Mouse (Mus musculus) megakaryocyte, embryonic 14.5 days (primary cell): ENCODE measurements around the gene Rapsn. TPM values are rescaled to one million over a fixed set of nuclear protein-coding genes. Genes with fewer than 3 reads are reported as not detected.

Experiments
- H3K27me3 ChIP-seq: replicated peaks from 2 replicates; pipeline ENCODE3; 2012; ENCODE audit warnings: inconsistent platforms
- H3K36me3 ChIP-seq: replicated peaks from 2 replicates; pipeline ENCODE3; 2012; ENCODE audit warnings: low read length, inconsistent platforms, mixed read lengths
- H3K4me1 ChIP-seq: 2 replicates; pipeline ENCODE4 v1.6.1; 2012; ENCODE audit warnings: inconsistent platforms
- H3K4me3 ChIP-seq: replicated peaks from 2 replicates; pipeline ENCODE3; 2012; ENCODE audit warnings: moderate library complexity, mild to moderate bottlenecking, inconsistent platforms
- H3K9me3 ChIP-seq: 2 replicates; pipeline ENCODE4 v1.6.1; 2012; ENCODE audit warnings: inconsistent platforms
- FLI1 ChIP-seq: IDR thresholded peaks from 2 replicates; pipeline ENCODE4 v1.6.1; 2012; ENCODE audit warnings: low read length, inconsistent platforms, mixed read lengths
- GATA1 ChIP-seq: IDR thresholded peaks from 3 replicates; pipeline ENCODE4 v1.6.1; 2012; ENCODE audit warnings: mixed read lengths, low read length, inconsistent platforms, borderline replicate concordance
- polyA plus RNA-seq: library from polyadenylated mRNA; stranded (reverse); fragments of >175 nt; gene quantifications from 2 replicates; pipeline ENCODE4 v1.2.3, GENCODE M21; 2012; ENCODE audit warnings: low replicate concordance; ENCODE audit not compliant: insufficient read depth

Gene Rapsn
- polyA plus RNA-seq, 1 experiment: 10.3 TPM

- Histone ChIP-seq H3K4me3 (peak overlapping the region; percentile 91), H3K36me3 (no peaks in the 10 kb centered on the region), H3K27me3 (no peaks in the 10 kb centered on the region), H3K4me1 (peaks cover 69% of the 10 kb centered on the region), H3K9me3 (no peaks in the 10 kb centered on the region)
- TF ChIP-seq GATA1: no peak
- TF ChIP-seq FLI1: no peak
These were observed 43.0 kb downstream of the Rapsn start for GRCm38 (mm10) chr2:91078314-91079025.

GRCm38 (mm10) chr2:91079026-91079384, 43.6 kb downstream of the Rapsn start:
- H3K4me1 ChIP-seq: peaks cover 75% of the 10 kb centered on the region
- H3K4me3 ChIP-seq: peak overlapping the region; percentile 91
- H3K27me3 ChIP-seq: no peaks in the 10 kb centered on the region
- TF ChIP-seq FLI1 (no peak), GATA1 (no peak)
- H3K9me3 ChIP-seq: no peaks in the 10 kb centered on the region
- H3K36me3 ChIP-seq: no peaks in the 10 kb centered on the region

- H3K27me3 ChIP-seq: no peaks in the 10 kb centered on the region
- no peaks in the 10 kb centered on the region for H3K9me3 ChIP-seq
- H3K4me1 ChIP-seq: peaks cover 81% of the 10 kb centered on the region
- TF ChIP-seq GATA1 (no peak), FLI1 (no peak)
- no peaks in the 10 kb centered on the region for H3K36me3 ChIP-seq
- peak overlapping the region; percentile 59 for H3K4me3 ChIP-seq
These were observed 45.5 kb downstream of the Rapsn start for GRCm38 (mm10) chr2:91080784-91081513.

GRCm38 (mm10) chr2:91081775-91082695, 46.6 kb downstream of the Rapsn start, which contains the start of gene Spi1:
Gene Spi1, plus strand, starts transcription at chr2:91082390.
- TF ChIP-seq GATA1 (no peak), FLI1 (no peak)
- no peaks in the 10 kb centered on the region for H3K36me3 ChIP-seq
- H3K9me3 ChIP-seq: no peaks in the 10 kb centered on the region
- peak within 1 kb of the TSS; percentile 87 for H3K4me3 ChIP-seq
- H3K4me1 ChIP-seq: peaks cover 89% of the 10 kb centered on the region
- no peaks in the 10 kb centered on the region for H3K27me3 ChIP-seq

- Histone ChIP-seq H3K4me1 (peaks cover 95% of the 10 kb centered on the region), H3K9me3 (no peaks in the 10 kb centered on the region), H3K27me3 (no peaks in the 10 kb centered on the region), H3K4me3 (peak overlapping the region; percentile 87), H3K36me3 (no peaks in the 10 kb centered on the region)
- peak; percentile 88 for TF ChIP-seq FLI1
- TF ChIP-seq GATA1: no peak
These were observed 47.4 kb downstream of the Rapsn start for GRCm38 (mm10) chr2:91082844-91083243.

GRCm38 (mm10) chr2:91083366-91083940, 48.0 kb downstream of the Rapsn start:
- Histone ChIP-seq H3K9me3 (no peaks in the 10 kb centered on the region), H3K27me3 (no peaks in the 10 kb centered on the region), H3K4me1 (peaks cover 95% of the 10 kb centered on the region), H3K36me3 (no peaks in the 10 kb centered on the region), H3K4me3 (peak overlapping the region; percentile 87)
- TF ChIP-seq FLI1 (no peak), GATA1 (no peak)

- no peaks in the 10 kb centered on the region for H3K9me3 ChIP-seq
- peaks cover 3% of the 10 kb centered on the region for H3K36me3 ChIP-seq
- TF ChIP-seq GATA1 (no peak), FLI1 (no peak)
- peaks cover 95% of the 10 kb centered on the region for H3K4me1 ChIP-seq
- H3K27me3 ChIP-seq: no peaks in the 10 kb centered on the region
- peak overlapping the region; percentile 82 for H3K4me3 ChIP-seq
These were observed 48.9 kb downstream of the Rapsn start for GRCm38 (mm10) chr2:91084179-91084820.

GRCm38 (mm10) chr2:91085494-91086391, 50.3 kb downstream of the Rapsn start:
- Histone ChIP-seq H3K4me3 (peak overlapping the region; percentile 51), H3K4me1 (peaks cover 98% of the 10 kb centered on the region), H3K27me3 (no peaks in the 10 kb centered on the region), H3K36me3 (peaks cover 6% of the 10 kb centered on the region), H3K9me3 (no peaks in the 10 kb centered on the region)
- TF ChIP-seq FLI1 (no peak), GATA1 (no peak)
